Mouse (Mus musculus): ENCODE data around the gene Smad3. TPM values are rescaled to one million over a fixed set of nuclear protein-coding genes. Genes with fewer than 3 reads are reported as not detected.

Smad3 gene
- polyA plus RNA-seq, 1 experiment: 30.2 TPM

DNA sequence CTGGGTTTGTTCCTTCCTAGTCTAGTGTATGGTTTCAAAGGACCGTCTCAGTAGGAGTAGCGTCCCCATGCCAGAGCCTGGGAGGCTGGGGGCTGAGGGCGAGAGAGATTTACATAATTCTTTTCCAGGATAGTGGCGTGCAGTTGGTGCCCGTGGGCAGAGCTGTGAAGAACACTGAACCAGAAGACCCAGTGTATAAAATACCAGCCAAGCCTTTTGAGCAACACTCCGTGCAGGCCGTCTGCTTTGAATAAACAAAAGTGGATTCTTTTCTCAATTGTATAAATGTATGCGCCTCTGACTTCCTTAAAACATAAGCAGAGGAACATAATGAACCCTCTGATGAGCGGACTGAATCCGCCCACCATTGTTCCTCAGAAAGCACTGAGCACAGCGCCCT, 124.9 kb downstream of the Smad3 start:
- no peak for DNase-seq (ENCODE audit: low read depth in 1 of 2, low spot score in 2 of 2)
- peaks cover 14% of the 10 kb centered on the region for H3K36me3 ChIP-seq (ENCODE audit: control insufficient read depth, insufficient read depth, low read length)
- H3K27me3 ChIP-seq (ENCODE audit: control insufficient read depth, insufficient read depth, low read length): no peaks in the 10 kb centered on the region
- WGBS: 86% methylated on average over 11 of the region's 11 CpGs
- no peak for TF ChIP-seq CTCF (IDR thresholded peaks at IDR 0.05; ENCODE audit: extremely low read depth, insufficient read depth, insufficient read length, insufficient replicate concordance)
- no peak for TF ChIP-seq POLR2A (IDR thresholded peaks at IDR 0.05; ENCODE audit: low read depth, low read length)
- H3K4me3 ChIP-seq (ENCODE audit: extremely low read depth, insufficient read depth, insufficient read length): no peak overlapping the region
- no peaks in the 10 kb centered on the region for H3K4me1 ChIP-seq (ENCODE audit: control insufficient read depth, insufficient read depth, insufficient read length)
- no peak overlapping the region for H3K27ac ChIP-seq (ENCODE audit: insufficient read depth, low read length)

DNA sequence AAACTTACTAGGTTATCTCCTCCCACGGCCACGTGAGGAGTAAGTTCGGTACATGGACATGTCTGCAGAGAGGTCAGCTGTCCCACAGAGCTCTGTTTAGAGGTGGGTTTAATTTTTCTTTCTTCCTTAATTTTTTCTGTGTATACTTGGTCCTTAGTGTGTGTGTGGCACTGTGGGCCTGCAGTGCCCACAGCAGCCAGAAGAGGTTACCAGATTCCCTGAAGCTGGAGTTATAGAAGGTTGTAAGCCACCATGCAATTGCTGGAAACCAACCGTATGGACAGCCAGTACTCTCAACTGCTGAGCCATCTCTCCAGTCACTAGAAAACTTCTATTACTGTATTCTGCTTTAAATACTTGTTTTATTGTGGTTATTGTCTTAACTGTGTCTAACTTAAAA, 125.7 kb downstream of the Smad3 start:
- no peak for TF ChIP-seq CTCF (IDR thresholded peaks at IDR 0.05; ENCODE audit: extremely low read depth, insufficient read depth, insufficient read length, insufficient replicate concordance)
- no peak for TF ChIP-seq POLR2A (IDR thresholded peaks at IDR 0.05; ENCODE audit: low read depth, low read length)
- DNase-seq (ENCODE audit: low read depth in 1 of 2, low spot score in 2 of 2): no peak
- H3K27ac ChIP-seq (ENCODE audit: insufficient read depth, low read length): no peak overlapping the region
- 97% methylated on average over 4 of the region's 4 CpGs for WGBS
- H3K4me3 ChIP-seq (ENCODE audit: extremely low read depth, insufficient read depth, insufficient read length): no peak overlapping the region
- no peaks in the 10 kb centered on the region for H3K27me3 ChIP-seq (ENCODE audit: control insufficient read depth, insufficient read depth, low read length)
- no peaks in the 10 kb centered on the region for H3K4me1 ChIP-seq (ENCODE audit: control insufficient read depth, insufficient read depth, insufficient read length)
- H3K36me3 ChIP-seq (ENCODE audit: control insufficient read depth, insufficient read depth, low read length): peaks cover 14% of the 10 kb centered on the region

DNA sequence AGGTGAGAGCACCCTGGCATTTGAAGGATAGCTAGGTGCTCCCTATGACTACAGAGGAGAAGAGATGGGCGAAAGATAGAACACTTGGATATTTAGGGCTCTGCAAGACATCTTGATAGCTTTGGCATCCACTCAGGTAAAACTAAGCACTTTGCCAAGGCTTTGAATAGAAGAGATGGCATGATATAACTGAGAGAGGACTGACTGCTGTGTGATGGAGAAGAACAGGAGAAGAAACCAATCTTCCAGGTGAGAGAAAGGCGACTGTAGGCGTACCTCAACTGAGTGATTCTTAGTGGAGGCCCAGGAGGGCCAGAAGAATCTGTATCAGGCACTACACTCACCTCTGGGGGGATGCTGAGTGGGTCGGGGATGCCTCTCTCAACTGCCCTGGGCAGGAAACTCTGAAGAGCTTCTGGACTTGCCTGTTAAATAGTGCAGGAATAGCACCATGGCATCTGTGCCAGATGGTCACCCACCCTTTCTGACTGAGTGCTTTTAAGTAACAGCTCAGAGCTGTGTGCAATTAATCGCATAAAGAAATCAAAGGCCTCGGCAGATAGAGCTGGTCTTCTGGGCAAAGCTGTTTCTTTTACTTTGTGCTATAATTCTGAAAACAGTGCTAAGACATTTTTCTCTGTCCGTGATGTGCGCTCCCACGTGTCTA, 132.6 kb downstream of the Smad3 start:
- no peak for DNase-seq (ENCODE audit: low read depth in 1 of 2, low spot score in 2 of 2)
- Histone ChIP-seq H3K27ac (ENCODE audit: insufficient read depth, low read length) (no peak overlapping the region), H3K4me1 (ENCODE audit: control insufficient read depth, insufficient read depth, insufficient read length) (no peaks in the 10 kb centered on the region), H3K36me3 (ENCODE audit: control insufficient read depth, insufficient read depth, low read length) (peaks cover 16% of the 10 kb centered on the region), H3K27me3 (ENCODE audit: control insufficient read depth, insufficient read depth, low read length) (no peaks in the 10 kb centered on the region), H3K4me3 (ENCODE audit: extremely low read depth, insufficient read depth, insufficient read length) (no peak overlapping the region)
- TF ChIP-seq POLR2A (IDR thresholded peaks at IDR 0.05; ENCODE audit: low read depth, low read length) (no peak), CTCF (IDR thresholded peaks at IDR 0.05; ENCODE audit: extremely low read depth, insufficient read depth, insufficient read length, insufficient replicate concordance) (no peak)
- WGBS: 95% methylated on average over 9 of the region's 9 CpGs

DNA sequence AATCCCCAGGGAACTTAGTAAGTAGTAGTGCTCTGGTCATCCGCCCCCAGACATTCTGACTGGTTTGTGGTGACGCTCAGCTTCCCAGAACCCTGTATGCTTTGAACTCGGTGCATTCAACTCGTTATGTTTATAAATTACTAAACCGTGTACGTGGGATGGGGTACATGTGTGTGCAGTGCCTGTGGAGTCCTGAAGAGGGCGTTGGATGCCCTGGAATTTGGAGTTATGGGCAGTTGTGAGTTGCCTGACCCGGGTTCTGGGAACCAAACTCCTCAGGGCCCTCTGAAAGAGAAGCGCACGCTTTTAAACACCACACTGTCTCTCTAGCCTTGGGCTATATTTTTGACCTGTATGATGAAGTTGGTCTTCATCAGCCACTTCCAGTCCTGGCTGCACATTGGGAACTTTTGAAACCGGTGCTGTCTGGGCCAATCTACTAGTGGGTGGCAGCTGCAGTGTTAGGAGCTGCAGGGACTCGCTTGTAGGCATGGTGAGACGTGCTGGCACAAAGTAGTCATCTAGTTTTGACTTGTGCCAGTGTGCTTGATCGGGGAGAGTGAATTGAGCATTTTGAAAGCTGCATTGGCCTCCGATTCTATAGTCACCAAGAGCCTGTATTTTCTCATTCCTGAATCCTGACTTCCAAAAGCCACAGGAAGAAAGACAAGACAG, 133.8 kb downstream of the Smad3 start:
- Histone ChIP-seq H3K4me1 (ENCODE audit: control insufficient read depth, insufficient read depth, insufficient read length) (no peaks in the 10 kb centered on the region), H3K27ac (ENCODE audit: insufficient read depth, low read length) (no peak overlapping the region), H3K4me3 (ENCODE audit: extremely low read depth, insufficient read depth, insufficient read length) (no peak overlapping the region), H3K36me3 (ENCODE audit: control insufficient read depth, insufficient read depth, low read length) (peaks cover 16% of the 10 kb centered on the region), H3K27me3 (ENCODE audit: control insufficient read depth, insufficient read depth, low read length) (no peaks in the 10 kb centered on the region)
- TF ChIP-seq POLR2A (IDR thresholded peaks at IDR 0.05; ENCODE audit: low read depth, low read length) (no peak), CTCF (IDR thresholded peaks at IDR 0.05; ENCODE audit: extremely low read depth, insufficient read depth, insufficient read length, insufficient replicate concordance) (no peak)
- DNase-seq (ENCODE audit: low read depth in 1 of 2, low spot score in 2 of 2): no peak
- 94% methylated on average over 15 of the region's 15 CpGs for WGBS

DNA sequence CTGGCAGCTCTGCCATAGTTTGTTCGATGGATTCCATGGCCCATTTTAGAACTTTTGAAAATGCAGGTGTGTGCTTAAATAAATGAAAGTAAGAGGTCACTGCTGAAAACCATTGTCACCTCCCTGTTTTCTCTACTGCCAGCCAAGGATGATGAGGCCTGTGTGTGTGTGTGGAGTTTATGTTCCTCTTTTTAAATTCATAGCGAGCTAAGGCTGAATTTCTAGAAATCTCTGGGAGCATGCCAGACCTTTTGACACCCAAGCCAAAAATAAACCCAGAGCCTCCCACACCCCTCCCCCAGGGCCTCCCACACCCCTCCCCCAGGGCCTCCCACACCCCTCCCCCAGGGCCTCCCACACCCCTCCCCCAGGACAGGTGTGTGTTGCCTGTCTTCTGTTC, 139.8 kb downstream of the Smad3 start:
- TF ChIP-seq POLR2A (IDR thresholded peaks at IDR 0.05; ENCODE audit: low read depth, low read length): no peak
- WGBS: 59% methylated on average over 2 of the region's 2 CpGs
- Histone ChIP-seq H3K4me3 (ENCODE audit: extremely low read depth, insufficient read depth, insufficient read length) (no peak overlapping the region), H3K27ac (ENCODE audit: insufficient read depth, low read length) (no peak overlapping the region), H3K36me3 (ENCODE audit: control insufficient read depth, insufficient read depth, low read length) (peaks cover 15% of the 10 kb centered on the region), H3K4me1 (ENCODE audit: control insufficient read depth, insufficient read depth, insufficient read length) (peaks cover 4% of the 10 kb centered on the region; the same call in 1 of the 2 replicates), H3K27me3 (ENCODE audit: control insufficient read depth, insufficient read depth, low read length) (no peaks in the 10 kb centered on the region)
- no peak for DNase-seq (ENCODE audit: low read depth in 1 of 2, low spot score in 2 of 2)

DNA sequence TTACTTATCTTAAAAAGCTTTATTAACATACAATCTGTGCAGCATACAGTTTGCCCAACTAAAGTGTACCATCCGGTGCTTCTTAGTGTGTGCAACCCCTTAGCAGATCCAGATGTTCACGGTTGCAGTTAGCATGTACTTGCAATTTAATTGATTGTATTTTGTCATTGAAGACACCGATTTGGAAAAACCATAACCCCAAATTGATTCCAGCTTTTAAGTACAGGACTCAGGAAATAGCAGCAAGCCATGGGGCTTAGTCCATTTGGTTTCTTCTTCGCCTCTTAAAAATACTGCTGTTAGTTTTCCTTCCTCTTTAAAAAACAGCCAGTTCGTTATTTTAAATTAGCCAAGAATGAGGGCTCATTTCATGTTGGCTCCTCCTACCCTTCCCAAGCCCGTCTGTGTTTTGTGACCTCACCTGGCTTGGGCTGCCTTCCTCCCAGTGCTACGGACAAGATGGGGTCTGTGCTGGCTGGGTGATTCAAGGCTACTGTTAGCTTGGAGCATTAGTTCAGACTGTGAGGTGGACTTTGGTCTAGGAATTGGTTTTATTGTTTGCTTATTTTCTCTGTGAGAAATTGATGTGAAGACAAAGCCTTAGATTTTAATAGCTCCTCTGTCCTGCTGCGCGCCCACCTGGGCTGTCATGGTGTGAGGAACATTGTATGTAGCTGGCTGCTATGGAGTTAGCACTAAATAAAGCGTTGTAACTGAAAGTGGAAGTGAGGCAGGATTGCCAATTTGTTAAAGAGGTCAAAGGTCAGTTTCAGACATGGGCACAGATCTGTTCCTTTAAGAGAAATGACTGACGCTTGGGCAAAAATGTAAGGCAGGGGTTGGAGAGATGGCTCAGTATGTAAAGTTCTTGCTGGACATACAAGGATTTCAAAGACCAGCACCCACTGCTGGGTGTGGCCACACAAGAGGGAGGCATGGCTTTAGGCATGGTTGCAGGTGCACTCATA, 143.5 kb downstream of the Smad3 start:
- no peak for TF ChIP-seq POLR2A (IDR thresholded peaks at IDR 0.05; ENCODE audit: low read depth, low read length)
- TF ChIP-seq CTCF (IDR thresholded peaks at IDR 0.05; ENCODE audit: extremely low read depth, insufficient read depth, insufficient read length, insufficient replicate concordance): no peak
- Histone ChIP-seq H3K4me1 (ENCODE audit: control insufficient read depth, insufficient read depth, insufficient read length) (peaks cover 31% of the 10 kb centered on the region), H3K36me3 (ENCODE audit: control insufficient read depth, insufficient read depth, low read length) (peaks cover 8% of the 10 kb centered on the region), H3K4me3 (ENCODE audit: extremely low read depth, insufficient read depth, insufficient read length) (no peak overlapping the region; the same call in 1 of the 2 replicates), H3K27me3 (ENCODE audit: control insufficient read depth, insufficient read depth, low read length) (no peaks in the 10 kb centered on the region), H3K27ac (ENCODE audit: insufficient read depth, low read length) (peak overlapping the region; percentile 45)
- no peak for DNase-seq (ENCODE audit: low read depth in 1 of 2, low spot score in 2 of 2)
- 36% methylated on average over 11 of the region's 11 CpGs for WGBS

All from spleen, adult 2 months (tissue).